Mouse (Mus musculus) myocyte (in vitro differentiated cells): ENCODE data around the gene Kndc1. TPM values are rescaled to one million over a fixed set of nuclear protein-coding genes. Genes with fewer than 3 reads are reported as not detected.

Source experiments
- H3K27me3 ChIP-seq: one replicate; pipeline ENCODE4 v1.6.1; 2011; ENCODE audit not compliant: control insufficient read depth, insufficient read depth, insufficient read length
- H3K36me3 ChIP-seq: one replicate; pipeline ENCODE4 v1.6.1; 2011; ENCODE audit not compliant: control insufficient read depth, insufficient read depth
- H3K4me2 ChIP-seq: one replicate; pipeline ENCODE4 v1.6.1; 2011; ENCODE audit warnings: low read depth, control low read depth
- H3K4me3 ChIP-seq: one replicate; pipeline ENCODE4 v1.5.1; 2011; ENCODE audit warnings: mild to moderate bottlenecking, control low read depth, moderate library complexity
- H3K79me2 ChIP-seq: one replicate; pipeline ENCODE4 v1.6.1; 2011; ENCODE audit not compliant: control insufficient read depth, insufficient read depth
- H3ac ChIP-seq: one replicate; pipeline ENCODE4 v1.6.1; 2011; ENCODE audit not compliant: control insufficient read depth, insufficient read length
- CEBPB ChIP-seq: IDR thresholded peaks from 2 replicates; pipeline ENCODE4 v1.6.1; 2011; ENCODE audit warnings: mild to moderate bottlenecking, moderate library complexity; ENCODE audit not compliant: poor library complexity, insufficient read depth, severe bottlenecking
- E2F4 ChIP-seq: IDR thresholded peaks from one replicate; pipeline ENCODE4 v1.6.1; 2011; ENCODE audit warnings: mild to moderate bottlenecking, control low read depth, moderate library complexity; ENCODE audit not compliant: insufficient read depth
- MAX ChIP-seq: IDR thresholded peaks from one replicate; pipeline ENCODE4 v1.6.1; 2011; ENCODE audit warnings: low read depth, mild to moderate bottlenecking, control low read depth
- MYOD1 ChIP-seq, 3 experiments: IDR thresholded peaks; one replicate each; pipeline ENCODE4 v1.6.1; 2011; ENCODE audit warnings: control low read depth in 2 of 3, low read depth in 2 of 3, mild to moderate bottlenecking in 2 of 3, moderate library complexity in 1 of 3; ENCODE audit not compliant: insufficient read length in 2 of 3, control insufficient read depth in 1 of 3
- MYOG ChIP-seq, 3 experiments: IDR thresholded peaks; one replicate each; pipeline ENCODE4 v1.6.1; 2011; ENCODE audit warnings: control low read depth in 2 of 3, low read depth in 2 of 3, mild to moderate bottlenecking in 2 of 3; ENCODE audit not compliant: insufficient read length in 2 of 3, control insufficient read depth in 1 of 3, insufficient read depth in 1 of 3
- POLR2A ChIP-seq: IDR thresholded peaks from one replicate; pipeline ENCODE4 v1.6.1; 2011; ENCODE audit warnings: low read depth, mild to moderate bottlenecking, control low read depth, moderate library complexity; ENCODE audit not compliant: insufficient read length
- POLR2AphosphoS2 ChIP-seq: IDR thresholded peaks from one replicate; pipeline ENCODE4 v1.6.1; 2011; ENCODE audit warnings: low read depth, control low read depth; ENCODE audit not compliant: insufficient read length
- REST ChIP-seq: IDR thresholded peaks from one replicate; pipeline ENCODE4 v1.6.1; 2011; ENCODE audit warnings: mild to moderate bottlenecking, control low read depth, moderate library complexity; ENCODE audit not compliant: insufficient read depth, insufficient read length
- SRF ChIP-seq: IDR thresholded peaks from one replicate; pipeline ENCODE4 v1.6.1; 2011; ENCODE audit warnings: low read depth; ENCODE audit not compliant: control insufficient read depth, insufficient read length
- TCF12 ChIP-seq: IDR thresholded peaks from one replicate; pipeline ENCODE4 v1.6.1; 2011; ENCODE audit warnings: mild to moderate bottlenecking, control low read depth; ENCODE audit not compliant: poor library complexity, insufficient read depth, severe bottlenecking
- TCF3 ChIP-seq: IDR thresholded peaks from one replicate; pipeline ENCODE4 v1.6.1; 2011; ENCODE audit warnings: low read depth, control low read depth; ENCODE audit not compliant: insufficient read length
- USF1 ChIP-seq: IDR thresholded peaks from one replicate; pipeline ENCODE4 v1.6.1; 2011; ENCODE audit warnings: low read depth, mild to moderate bottlenecking, control low read depth, moderate library complexity
- polyA plus RNA-seq: library from polyadenylated mRNA; unstranded; fragments of >200 nt; fragmentation: generic; extraction: Trizol; gene quantifications from one replicate; pipeline ENCODE4 v1.2.1, GENCODE M21; 2012; ENCODE audit warnings: missing spikeins

Kndc1 gene
- polyA plus RNA-seq, 1 experiment: 0.01 TPM

GRCm38 (mm10) chr7:139943674-139944281, 49.3 kb downstream of the Kndc1 start, which contains the start of gene Utf1:
Utf1 (plus strand) TSS chr7:139943789.
- H3K79me2 ChIP-seq: no peaks in the 10 kb centered on the region
- TF ChIP-seq MAX: no peak
- TF ChIP-seq USF1: no peak
- no peak for TF ChIP-seq E2F4
- no peak for TF ChIP-seq SRF
- TF ChIP-seq POLR2AphosphoS2: no peak
- no peak for TF ChIP-seq REST
- no peak for TF ChIP-seq MYOD1 (IDR thresholded peaks at IDR 0.05; ENCODE audit: control insufficient read depth in 1 of 3, insufficient read length in 2 of 3, low read depth in 2 of 3)
- no peak for TF ChIP-seq TCF3
- no peak for TF ChIP-seq POLR2A
- TF ChIP-seq TCF12: no peak
- TF ChIP-seq MYOG (IDR thresholded peaks at IDR 0.05; ENCODE audit: control insufficient read depth in 1 of 3, insufficient read depth in 1 of 3, insufficient read length in 2 of 3, low read depth in 2 of 3): no peak
- no peaks in the 10 kb centered on the region for H3K27me3 ChIP-seq
- H3K36me3 ChIP-seq: no peaks in the 10 kb centered on the region
- H3K4me2 ChIP-seq: no peak within 1 kb of the TSS
- H3K4me3 ChIP-seq: no peak within 1 kb of the TSS
- H3ac ChIP-seq: no peak within 1 kb of the TSS

GRCm38 (mm10) chr7:139944291-139945240, 50.1 kb downstream of the Kndc1 start:
- TF ChIP-seq MYOD1 (IDR thresholded peaks at IDR 0.05; ENCODE audit: control insufficient read depth in 1 of 3, insufficient read length in 2 of 3, low read depth in 2 of 3) (no peak), MAX (no peak), USF1 (no peak), TCF12 (no peak), TCF3 (no peak), POLR2A (no peak), REST (no peak), SRF (no peak), CEBPB (no peak), E2F4 (no peak), MYOG (IDR thresholded peaks at IDR 0.05; ENCODE audit: control insufficient read depth in 1 of 3, insufficient read depth in 1 of 3, insufficient read length in 2 of 3, low read depth in 2 of 3) (no peak), POLR2AphosphoS2 (no peak)
- Histone ChIP-seq H3K4me3 (no peak overlapping the region), H3K4me2 (no peak overlapping the region), H3ac (no peak overlapping the region), H3K27me3 (no peaks in the 10 kb centered on the region), H3K79me2 (no peaks in the 10 kb centered on the region), H3K36me3 (no peaks in the 10 kb centered on the region)

GRCm38 (mm10) chr7:139945516-139945915, 51.0 kb downstream of the Kndc1 start:
- no peak overlapping the region for H3ac ChIP-seq
- no peaks in the 10 kb centered on the region for H3K79me2 ChIP-seq
- no peak overlapping the region for H3K4me3 ChIP-seq
- TF ChIP-seq SRF: no peak
- no peak for TF ChIP-seq POLR2AphosphoS2
- TF ChIP-seq POLR2A: no peak
- no peak for TF ChIP-seq MAX
- no peak for TF ChIP-seq REST
- TF ChIP-seq TCF12: no peak
- no peak for TF ChIP-seq TCF3
- TF ChIP-seq CEBPB: no peak
- TF ChIP-seq USF1: no peak
- TF ChIP-seq E2F4: no peak
- no peak for TF ChIP-seq MYOD1 (IDR thresholded peaks at IDR 0.05; ENCODE audit: control insufficient read depth in 1 of 3, insufficient read length in 2 of 3, low read depth in 2 of 3)
- no peak for TF ChIP-seq MYOG (IDR thresholded peaks at IDR 0.05; ENCODE audit: control insufficient read depth in 1 of 3, insufficient read depth in 1 of 3, insufficient read length in 2 of 3, low read depth in 2 of 3)
- no peaks in the 10 kb centered on the region for H3K27me3 ChIP-seq
- H3K4me2 ChIP-seq: no peak overlapping the region
- no peaks in the 10 kb centered on the region for H3K36me3 ChIP-seq

GRCm38 (mm10) chr7:139946032-139946431, 51.5 kb downstream of the Kndc1 start:
- Histone ChIP-seq H3ac (no peak overlapping the region), H3K4me3 (no peak overlapping the region), H3K4me2 (no peak overlapping the region), H3K79me2 (no peaks in the 10 kb centered on the region), H3K27me3 (no peaks in the 10 kb centered on the region), H3K36me3 (no peaks in the 10 kb centered on the region)
- no peak for TF ChIP-seq CEBPB
